Mouse (Mus musculus) C2C12 (cell line): ENCODE data around the gene C2cd4d. TPM values are rescaled to one million over a fixed set of nuclear protein-coding genes. Genes with fewer than 3 reads are reported as not detected.
A peak's percentile ranks its signal among the peaks of the same experiment; 100 is the strongest.

ENCODE experiments used
- H3K27me3 ChIP-seq: one replicate; pipeline ENCODE4 v1.6.1; 2011; ENCODE audit not compliant: control insufficient read depth, insufficient read depth, insufficient read length
- H3K36me3 ChIP-seq: one replicate; pipeline ENCODE4 v1.6.1; 2011; ENCODE audit not compliant: control insufficient read depth, insufficient read depth
- H3K4me3 ChIP-seq: one replicate; pipeline ENCODE4 v1.5.1; 2011; ENCODE audit warnings: mild to moderate bottlenecking, control low read depth; ENCODE audit not compliant: poor library complexity, insufficient read depth, severe bottlenecking
- H3K79me2 ChIP-seq: one replicate; pipeline ENCODE4 v1.6.1; 2011; ENCODE audit not compliant: control insufficient read depth, insufficient read depth
- H3K79me3 ChIP-seq: one replicate; pipeline ENCODE4 v1.6.1; 2011; ENCODE audit warnings: low read depth, control low read depth
- H3ac ChIP-seq: one replicate; pipeline ENCODE3; 2011; ENCODE audit warnings: low read depth; ENCODE audit not compliant: control insufficient read depth, insufficient read length
- CEBPB ChIP-seq: IDR thresholded peaks from one replicate; pipeline ENCODE4 v1.6.1; 2011; ENCODE audit warnings: low read depth, mild to moderate bottlenecking, control low read depth, moderate library complexity
- CTCF ChIP-seq: IDR thresholded peaks from one replicate; pipeline ENCODE4 v1.5.1; 2011; ENCODE audit not compliant: control insufficient read depth, insufficient read depth, insufficient read length
- FOSL1 ChIP-seq: IDR thresholded peaks from one replicate; pipeline ENCODE4 v1.8.0; 2011; ENCODE audit warnings: mild to moderate bottlenecking, low read length; ENCODE audit not compliant: poor library complexity, insufficient read depth, severe bottlenecking
- MAX ChIP-seq: IDR thresholded peaks from one replicate; pipeline ENCODE4 v1.6.1; 2011; ENCODE audit warnings: mild to moderate bottlenecking, control low read depth
- MYOD1 ChIP-seq: IDR thresholded peaks from one replicate; pipeline ENCODE4 v1.6.1; 2011; ENCODE audit warnings: low read depth; ENCODE audit not compliant: control insufficient read depth, insufficient read length
- MYOG ChIP-seq: IDR thresholded peaks from one replicate; pipeline ENCODE4 v1.6.1; 2011; ENCODE audit not compliant: control insufficient read depth, insufficient read length; ENCODE audit errors: extremely low read depth
- USF1 ChIP-seq: IDR thresholded peaks from one replicate; pipeline ENCODE4 v1.6.1; 2011; ENCODE audit warnings: low read depth, mild to moderate bottlenecking, control low read depth, moderate library complexity
- polyA plus RNA-seq: library from polyadenylated mRNA; unstranded; fragments of >200 nt; fragmentation: generic; extraction: Trizol; gene quantifications from one replicate; pipeline ENCODE4 v1.2.1, GENCODE M21; 2012; ENCODE audit warnings: missing spikeins

The C2cd4d gene
- polyA plus RNA-seq, 1 experiment: not detected

DNA sequence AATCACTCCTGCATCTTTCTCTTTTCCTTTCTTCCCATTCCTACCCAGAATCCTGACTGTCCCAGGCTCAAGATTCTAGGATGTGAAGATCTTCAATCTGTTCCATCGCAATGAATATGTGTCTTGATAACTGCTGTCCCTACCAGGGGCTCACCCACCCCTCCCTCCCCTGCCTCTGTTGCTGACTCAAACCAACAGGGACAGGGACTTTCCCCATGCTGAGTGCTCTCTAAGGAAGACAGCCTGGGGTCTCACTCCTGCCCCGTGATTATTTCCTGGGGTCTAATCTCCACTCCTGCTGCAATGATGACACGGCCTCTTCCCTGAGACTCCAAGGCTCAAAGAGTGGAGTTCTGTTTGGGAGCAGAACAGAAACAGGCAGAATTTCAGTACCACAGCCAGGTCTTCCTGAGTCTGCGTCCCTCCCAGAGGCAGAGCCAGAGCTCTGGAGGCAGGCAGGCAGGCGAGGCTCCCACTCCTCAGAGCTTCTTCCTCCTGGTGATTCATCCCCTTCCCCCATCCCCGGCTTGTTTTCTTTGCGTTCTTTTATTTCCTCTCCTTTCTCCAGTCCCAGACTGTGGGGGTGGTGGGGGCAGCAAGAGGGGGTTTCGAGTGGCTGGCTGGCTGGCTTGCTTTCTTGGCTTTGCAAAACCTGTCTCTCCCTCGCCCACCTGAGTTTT lies 17.7 kb downstream of the C2cd4d start:
- no peaks in the 10 kb centered on the region for H3K27me3 ChIP-seq
- peak overlapping the region; percentile 15 for H3ac ChIP-seq

DNA sequence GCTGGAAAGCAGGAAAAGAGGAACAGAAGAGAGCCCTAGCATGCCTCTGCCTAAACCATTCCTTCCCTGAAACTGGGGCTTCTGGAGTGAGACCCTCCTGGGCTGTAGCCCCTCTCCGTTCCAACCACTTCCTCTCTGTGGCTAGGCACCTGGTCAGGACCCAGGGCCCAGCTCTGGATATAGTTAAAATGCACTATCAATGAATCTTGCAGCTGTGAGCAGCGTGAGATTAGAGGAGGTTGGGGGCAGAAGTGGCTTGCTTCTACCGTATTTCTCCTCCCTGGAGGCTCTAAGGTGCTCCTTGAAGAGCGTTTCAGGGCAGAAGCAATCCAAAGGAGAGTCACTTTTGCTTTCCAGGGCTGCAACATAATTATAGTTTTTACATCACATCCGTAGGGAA lies 20.1 kb downstream of the C2cd4d start:
- Histone ChIP-seq H3K79me3 (no peaks in the 10 kb centered on the region), H3ac (no peak overlapping the region), H3K27me3 (peaks cover 5% of the 10 kb centered on the region), H3K79me2 (no peaks in the 10 kb centered on the region), H3K4me3 (no peak overlapping the region), H3K36me3 (no peaks in the 10 kb centered on the region)
- no peak for TF ChIP-seq USF1
- TF ChIP-seq MAX: no peak
- TF ChIP-seq CTCF: no peak
- TF ChIP-seq MYOG: no peak
- no peak for TF ChIP-seq CEBPB
- no peak for TF ChIP-seq MYOD1
- TF ChIP-seq FOSL1: no peak

More for the DNA sequence above, 17.7 kb downstream of the C2cd4d start:
- no peaks in the 10 kb centered on the region for H3K36me3 ChIP-seq
- TF ChIP-seq CEBPB (no peak), MAX (no peak), MYOD1 (no peak), MYOG (no peak), CTCF (no peak), USF1 (no peak), FOSL1 (no peak)
- no peaks in the 10 kb centered on the region for H3K79me3 ChIP-seq
- H3K79me2 ChIP-seq: no peaks in the 10 kb centered on the region
- no peak overlapping the region for H3K4me3 ChIP-seq

DNA sequence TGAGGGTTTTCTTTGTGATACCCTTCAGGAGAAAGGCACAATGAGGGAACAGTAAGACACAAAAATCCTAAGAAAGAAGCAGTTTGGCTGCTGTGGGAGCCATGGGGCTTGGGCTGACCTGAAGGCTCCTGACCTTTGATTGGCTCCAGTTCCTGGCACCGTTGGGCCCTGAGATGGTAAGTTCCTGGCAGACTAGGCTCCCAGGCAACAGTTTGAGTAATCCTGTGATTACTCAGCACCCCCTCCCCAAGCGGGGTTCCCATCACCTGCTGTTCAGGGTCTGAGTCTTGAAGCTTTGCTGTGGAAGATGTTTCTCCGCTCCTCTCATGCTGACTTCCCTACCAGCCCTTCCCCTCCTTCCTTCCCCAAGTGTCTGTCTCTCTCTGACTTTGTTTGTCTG lies 21.2 kb downstream of the C2cd4d start:
- H3K36me3 ChIP-seq: no peaks in the 10 kb centered on the region
- H3ac ChIP-seq: no peak overlapping the region
- peaks cover 8% of the 10 kb centered on the region for H3K27me3 ChIP-seq
- H3K4me3 ChIP-seq: no peak overlapping the region
- TF ChIP-seq USF1 (no peak), MYOD1 (no peak), FOSL1 (no peak), CEBPB (no peak), CTCF (no peak), MAX (no peak), MYOG (no peak)
- no peaks in the 10 kb centered on the region for H3K79me2 ChIP-seq
- no peaks in the 10 kb centered on the region for H3K79me3 ChIP-seq

DNA sequence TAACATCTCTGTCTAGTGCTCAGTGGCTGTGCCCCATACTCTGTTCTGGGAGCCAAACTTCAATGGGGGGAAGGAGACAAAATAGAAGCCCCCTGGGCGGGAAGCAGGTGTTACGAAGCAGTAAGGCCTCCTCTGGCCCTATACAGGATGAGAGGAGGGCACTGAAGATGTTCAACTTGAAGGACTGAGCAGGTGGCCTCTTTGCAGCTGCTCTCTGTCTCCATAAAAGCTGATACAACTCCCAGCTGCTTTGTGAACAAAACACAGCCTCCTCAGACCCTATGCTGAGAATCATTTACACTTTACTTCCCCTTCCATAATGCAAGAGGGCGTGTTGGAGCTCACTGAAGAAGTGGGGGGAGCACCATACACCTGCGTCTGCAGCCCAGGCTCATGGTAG lies 24.4 kb downstream of the C2cd4d start:
- Histone ChIP-seq H3K79me3 (no peaks in the 10 kb centered on the region), H3K36me3 (no peaks in the 10 kb centered on the region), H3K27me3 (peaks cover 19% of the 10 kb centered on the region), H3ac (no peak overlapping the region), H3K4me3 (no peak overlapping the region), H3K79me2 (no peaks in the 10 kb centered on the region)
- TF ChIP-seq MYOG (no peak), USF1 (no peak), MYOD1 (no peak), CEBPB (no peak), FOSL1 (no peak), MAX (no peak), CTCF (no peak)

DNA sequence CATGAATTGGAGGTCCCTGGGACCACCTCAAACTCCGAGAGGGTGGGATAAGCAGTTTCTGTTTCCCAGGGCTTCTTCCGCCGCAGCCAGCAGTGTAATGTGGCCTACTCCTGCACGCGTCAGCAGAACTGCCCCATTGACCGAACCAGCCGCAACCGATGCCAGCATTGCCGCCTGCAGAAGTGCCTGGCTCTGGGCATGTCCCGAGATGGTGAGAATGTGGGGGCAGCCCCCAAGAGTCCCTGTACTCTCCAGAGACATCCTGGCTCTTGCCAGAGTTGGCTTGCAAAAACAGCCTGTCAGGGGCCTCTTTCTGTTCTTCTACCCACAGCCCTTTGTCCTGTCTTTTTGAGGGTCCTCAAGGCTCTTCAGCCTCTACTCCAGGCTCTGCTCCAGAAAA lies 25.2 kb downstream of the C2cd4d start:
- Histone ChIP-seq H3ac (no peak overlapping the region), H3K79me2 (no peaks in the 10 kb centered on the region), H3K79me3 (no peaks in the 10 kb centered on the region), H3K27me3 (peaks cover 19% of the 10 kb centered on the region), H3K36me3 (no peaks in the 10 kb centered on the region), H3K4me3 (no peak overlapping the region)
- TF ChIP-seq MYOD1: no peak
- no peak for TF ChIP-seq MAX
- no peak for TF ChIP-seq CTCF
- no peak for TF ChIP-seq USF1
- no peak for TF ChIP-seq MYOG
- no peak for TF ChIP-seq FOSL1
- TF ChIP-seq CEBPB: no peak

DNA sequence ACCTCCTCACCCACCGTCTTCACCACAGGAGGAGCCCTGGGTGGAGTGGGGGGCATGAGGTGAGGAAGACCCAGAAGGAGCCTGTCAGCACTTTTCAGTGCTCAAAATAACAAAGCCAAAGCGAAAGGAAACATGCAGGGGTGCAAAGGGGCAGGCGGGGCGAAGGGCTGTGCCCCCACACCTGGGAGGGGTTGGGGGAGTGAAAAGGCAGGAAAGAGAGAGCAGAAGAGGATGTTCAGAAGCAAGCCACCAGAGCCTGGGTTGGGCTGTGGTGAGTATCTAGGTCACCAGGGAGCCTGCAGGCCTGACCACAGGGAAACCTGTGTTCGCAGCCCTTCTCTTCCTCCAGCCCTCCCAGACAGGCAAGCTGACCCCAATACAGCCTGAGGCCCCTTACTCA lies 25.8 kb downstream of the C2cd4d start:
- H3K79me3 ChIP-seq: no peaks in the 10 kb centered on the region
- TF ChIP-seq CEBPB: no peak
- no peak for TF ChIP-seq USF1
- no peak for TF ChIP-seq MAX
- TF ChIP-seq FOSL1: no peak
- TF ChIP-seq MYOD1: no peak
- TF ChIP-seq CTCF: no peak
- TF ChIP-seq MYOG: no peak

More for the DNA sequence above, 25.8 kb downstream of the C2cd4d start:
- Histone ChIP-seq H3K79me2 (no peaks in the 10 kb centered on the region), H3K4me3 (no peak overlapping the region), H3K27me3 (peaks cover 19% of the 10 kb centered on the region), H3ac (no peak overlapping the region), H3K36me3 (no peaks in the 10 kb centered on the region)
